Mouse (Mus musculus): ENCODE measurements at regions not wholly inside any gene's neighbourhood (a gene's known extent, or its start where the extent isn't known, plus 50 kb on each side); places are given as distances from the start of the nearest gene placed in this dataset.

DNA sequence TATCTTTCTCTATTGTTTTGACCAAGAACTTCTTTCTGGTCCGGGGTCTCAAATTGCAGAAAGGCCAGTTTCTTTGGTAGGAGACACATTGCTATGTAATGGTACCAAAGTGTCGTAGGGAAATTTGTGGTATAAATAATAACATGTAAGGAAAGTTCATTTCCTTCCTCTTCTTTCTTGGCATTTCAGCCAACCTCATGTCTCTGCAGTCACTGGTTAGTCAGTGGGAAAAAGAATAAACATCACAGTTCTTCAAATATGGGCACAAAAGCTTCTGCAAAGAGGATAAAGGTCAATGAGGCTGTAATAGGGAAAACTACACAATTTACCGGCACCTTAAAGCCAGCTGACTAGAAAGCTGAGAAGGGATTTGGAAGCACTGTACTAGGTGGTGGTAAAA is 68.5 kb upstream of the Rgs1 start:
- DNase-seq (ENCODE audit: low read depth, low spot score), result no peak

DNA sequence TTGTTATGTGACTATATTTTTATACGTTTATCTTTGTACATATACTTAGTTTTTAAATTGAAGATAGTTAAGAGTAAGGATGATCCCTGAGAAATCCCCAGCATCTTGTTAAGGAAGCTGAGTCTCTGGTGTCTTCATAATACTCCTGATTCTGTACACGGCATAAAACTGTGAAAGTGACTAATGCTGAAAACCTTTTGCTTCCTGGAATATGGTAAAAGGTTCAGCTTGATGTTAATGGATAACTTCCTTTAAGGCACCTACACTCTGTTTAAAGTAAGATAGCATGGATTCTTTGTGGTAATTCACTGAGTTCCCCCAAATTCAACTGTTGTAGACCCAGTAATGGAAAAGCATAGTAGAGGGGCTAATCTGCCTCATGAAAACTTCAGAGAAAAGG is 67.2 kb upstream of the Rgs1 start:
- no peak for DNase-seq (ENCODE audit: low read depth, low spot score)

DNA sequence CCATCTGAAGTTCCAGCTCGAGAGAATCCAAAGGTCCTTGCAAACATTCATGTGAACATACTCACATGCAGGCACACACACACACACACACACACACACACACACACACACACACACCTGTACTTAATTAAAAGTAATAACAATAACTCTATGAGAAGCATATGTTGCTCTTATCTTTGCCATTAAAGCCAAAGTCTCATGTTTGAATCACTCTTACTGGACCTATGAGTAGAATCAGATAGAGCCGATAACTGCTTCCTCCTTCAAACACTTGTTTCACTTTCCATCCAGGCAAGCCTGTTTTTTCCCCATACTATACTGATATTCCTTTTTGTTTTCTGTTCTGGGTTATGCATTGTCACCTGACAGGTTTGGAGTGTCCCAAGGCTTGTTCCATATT is 65.3 kb upstream of the Rgs1 start:
- no peak for DNase-seq (ENCODE audit: low read depth, low spot score)

DNA sequence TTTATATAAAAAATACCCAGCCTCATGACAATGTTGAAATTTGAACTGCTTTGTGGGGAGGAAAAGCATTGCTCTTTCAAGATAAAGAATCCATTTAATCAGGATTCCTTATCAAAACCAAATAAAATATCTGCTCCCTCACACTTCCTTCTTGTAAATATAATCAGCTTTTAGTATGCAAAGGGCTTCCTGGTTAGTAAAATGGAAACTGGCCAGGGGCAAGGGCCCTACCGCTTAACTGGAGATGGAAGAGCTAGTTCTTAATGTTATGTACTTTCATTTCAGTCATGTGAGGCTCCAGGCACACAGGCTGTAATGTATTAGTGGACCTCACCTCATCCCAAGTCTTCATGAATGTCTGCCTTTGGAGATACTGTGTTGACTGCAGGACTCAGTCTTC is 64.3 kb upstream of the Rgs1 start:
- DNase-seq (ENCODE audit: low read depth, low spot score), result no peak

DNA sequence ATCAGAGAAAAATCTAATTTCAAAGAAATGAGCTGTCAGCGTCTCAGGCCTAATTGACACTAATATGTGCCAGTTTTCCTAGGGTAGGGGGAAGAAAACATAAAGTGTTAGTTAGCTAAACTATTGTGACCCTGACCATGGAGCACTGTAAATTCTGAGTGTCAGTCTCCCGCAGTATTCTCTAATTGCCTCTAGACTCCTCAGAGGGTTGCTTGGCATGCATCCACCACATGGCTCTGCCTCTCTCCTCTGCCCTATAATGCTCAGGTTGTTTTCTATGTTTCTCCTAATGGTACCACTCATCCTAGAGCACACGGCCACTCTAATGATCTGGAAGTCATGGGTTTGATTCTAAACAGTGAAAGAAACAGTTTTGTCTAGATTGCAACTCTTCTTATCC is 60.9 kb upstream of the Rgs1 start:
- no peak for DNase-seq (ENCODE audit: low read depth, low spot score)

- no peak for DNase-seq (ENCODE audit: low read depth, low spot score)
Observed at GRCm38 (mm10) chr1:144308313-144308712, 59.3 kb upstream of the Rgs1 start.

GRCm38 (mm10) chr1:144307854-144308285 is 58.8 kb upstream of the Rgs1 start:
- no peak for DNase-seq (ENCODE audit: low read depth, low spot score)

GRCm38 (mm10) chr1:144307017-144307853 is 58.2 kb upstream of the Rgs1 start:
- no peak for DNase-seq (ENCODE audit: low read depth, low spot score)

- no peak for DNase-seq (ENCODE audit: low read depth, low spot score)
Observed at GRCm38 (mm10) chr1:144306284-144306683, 57.2 kb upstream of the Rgs1 start.

- no peak for DNase-seq (ENCODE audit: low read depth, low spot score)
Observed at GRCm38 (mm10) chr1:144300670-144301069, 51.6 kb upstream of the Rgs1 start.

All from retina, postnatal 7 days (tissue).